Mouse (Mus musculus): ENCODE results near the gene Gm38431.

DNA sequence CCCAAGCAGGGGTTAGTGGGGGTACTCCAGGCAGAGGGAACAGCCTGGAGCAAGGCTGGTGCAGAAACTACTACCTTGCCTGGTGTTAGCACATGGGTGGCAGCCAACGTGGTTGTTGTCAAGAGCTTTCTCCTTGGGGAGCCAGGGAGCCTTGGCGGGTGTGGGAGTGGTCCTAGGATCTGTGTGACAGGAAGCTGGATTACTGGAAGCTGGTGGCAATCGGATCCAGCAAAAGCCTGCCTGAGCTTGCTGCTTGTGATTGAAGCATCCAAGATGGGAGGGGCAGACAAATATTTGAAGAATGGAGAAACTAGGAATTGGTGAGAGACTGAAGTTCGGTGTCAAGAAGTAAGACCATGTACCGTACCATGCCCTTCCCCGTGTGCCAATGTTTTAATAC, 69.5 kb downstream of the Gm38431 start:
- TF ChIP-seq EP300 (IDR thresholded peaks at IDR 0.05; ENCODE audit: low read depth) (no peak), CTCF (IDR thresholded peaks at IDR 0.05; ENCODE audit: low read depth) (no peak)
